Mouse (Mus musculus): ENCODE data around the gene Pcdh15. TPM values are rescaled to one million over a fixed set of nuclear protein-coding genes. Genes with fewer than 3 reads are reported as not detected.

Pcdh15 gene
- polyA plus RNA-seq, 1 experiment = 6.0 TPM

DNA sequence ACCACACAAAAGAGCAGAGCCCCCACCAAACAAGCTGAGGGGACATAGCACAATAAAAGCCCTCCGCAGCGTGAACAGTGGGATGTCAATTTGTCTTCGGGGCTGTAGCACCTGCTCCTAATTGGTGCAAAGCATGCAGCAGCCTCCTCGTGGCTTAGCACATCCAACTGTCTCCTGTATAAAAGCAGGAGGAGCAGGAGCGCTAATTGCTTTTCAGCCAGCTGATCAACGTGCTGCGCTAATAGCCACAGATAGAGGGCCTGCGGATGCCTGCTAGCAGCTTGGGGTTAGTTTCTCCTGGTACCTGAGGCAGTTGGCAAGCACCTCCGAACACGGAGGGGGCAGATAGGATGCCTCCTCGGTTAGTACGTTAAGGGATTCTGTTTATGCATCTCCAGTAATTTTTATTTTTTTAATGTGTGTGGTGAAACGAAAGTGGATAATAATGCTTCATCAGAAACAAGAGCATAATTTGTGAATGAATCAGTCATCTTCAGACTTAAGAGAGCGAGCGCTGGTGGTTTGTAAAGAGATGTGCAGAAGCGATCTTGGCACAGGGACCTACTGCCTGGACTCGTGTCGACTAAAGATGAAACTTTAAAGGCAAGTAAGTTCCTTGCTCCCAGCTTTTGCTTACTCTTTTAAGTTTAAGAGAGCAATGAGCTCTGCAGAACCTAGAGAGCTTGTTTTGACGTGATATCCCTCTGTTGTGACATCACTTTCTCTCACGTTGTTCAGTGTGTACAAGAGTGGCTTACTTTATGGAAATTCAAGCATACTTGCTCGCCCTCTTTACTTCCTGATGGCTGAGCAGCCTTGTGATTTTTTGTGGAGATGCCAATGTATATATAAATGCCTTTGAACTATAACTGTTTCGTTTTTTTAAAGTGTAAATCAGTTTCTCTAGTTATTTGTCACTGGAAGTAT is 722.8 kb downstream of the Pcdh15 start:
- Histone ChIP-seq H3K27me3 (ENCODE audit: control insufficient read depth, insufficient read depth, low read length) (no peaks in the 10 kb centered on the region), H3K4me3 (replicated peaks; ENCODE audit: insufficient read depth, low read depth, low read length) (peak overlapping the region; percentile 46), H3K27ac (ENCODE audit: insufficient read depth, low read length) (no peak overlapping the region), H3K4me1 (ENCODE audit: control insufficient read depth, insufficient read depth, low read length) (no peaks in the 10 kb centered on the region)
- 5% methylated on average over 22 of the region's 22 CpGs for WGBS
- DNase-seq = peak; percentile 51 to 56
- TF ChIP-seq CTCF (IDR thresholded peaks at IDR 0.05; ENCODE audit: borderline replicate concordance, insufficient read depth, low read depth, low read length) (peak; percentile 39; the same call in 1 of the 2 replicates), POLR2A (IDR thresholded peaks at IDR 0.05; ENCODE audit: borderline replicate concordance, insufficient read depth, low read length) (no peak)

DNA sequence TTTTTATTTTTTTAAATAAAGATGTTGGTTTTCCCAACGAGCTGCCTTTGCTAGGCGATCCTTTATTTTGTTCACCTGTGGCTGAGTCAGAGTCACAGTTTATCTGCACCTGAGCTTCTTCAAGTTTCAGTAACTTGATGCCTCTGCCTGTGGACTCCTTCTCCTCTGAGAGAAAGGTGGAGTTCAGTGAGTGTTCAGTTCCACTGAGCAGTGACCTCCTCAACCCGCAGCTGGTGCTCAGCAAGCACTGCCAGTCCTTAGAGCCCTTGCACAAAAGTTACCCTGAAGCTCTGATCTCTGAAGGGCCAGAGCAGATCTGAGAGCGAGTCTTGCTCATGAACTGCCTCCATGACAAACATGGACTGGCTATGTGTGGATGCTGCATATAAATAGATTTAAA is 724.1 kb downstream of the Pcdh15 start:
- H3K4me3 ChIP-seq (replicated peaks; ENCODE audit: insufficient read depth, low read depth, low read length) = no peak overlapping the region
- TF ChIP-seq POLR2A (IDR thresholded peaks at IDR 0.05; ENCODE audit: borderline replicate concordance, insufficient read depth, low read length) = no peak
- TF ChIP-seq CTCF (IDR thresholded peaks at IDR 0.05; ENCODE audit: borderline replicate concordance, insufficient read depth, low read depth, low read length) = no peak
- no peak overlapping the region for H3K27ac ChIP-seq (ENCODE audit: insufficient read depth, low read length)
- H3K27me3 ChIP-seq (ENCODE audit: control insufficient read depth, insufficient read depth, low read length) = no peaks in the 10 kb centered on the region
- H3K4me1 ChIP-seq (ENCODE audit: control insufficient read depth, insufficient read depth, low read length) = no peaks in the 10 kb centered on the region
- no peak for DNase-seq
- 78% methylated on average over 4 of the region's 4 CpGs for WGBS

- peak in 1 of 2 experiments; percentile 5 for DNase-seq
- Histone ChIP-seq H3K27me3 (ENCODE audit: control insufficient read depth, insufficient read depth, low read length) (no peaks in the 10 kb centered on the region), H3K4me1 (ENCODE audit: control insufficient read depth, insufficient read depth, low read length) (no peaks in the 10 kb centered on the region), H3K27ac (ENCODE audit: insufficient read depth, low read length) (no peak overlapping the region; the same call in 1 of the 2 replicates), H3K4me3 (replicated peaks; ENCODE audit: insufficient read depth, low read depth, low read length) (peak overlapping the region; percentile 5)
- TF ChIP-seq POLR2A (IDR thresholded peaks at IDR 0.05; ENCODE audit: borderline replicate concordance, insufficient read depth, low read length) = no peak
- TF ChIP-seq CTCF (IDR thresholded peaks at IDR 0.05; ENCODE audit: borderline replicate concordance, insufficient read depth, low read depth, low read length) = no peak
- WGBS = 65% methylated on average over 8 of the region's 8 CpGs
Measured at GRCm38 (mm10) chr10:73826354-73826753, 727.2 kb downstream of the Pcdh15 start.

DNA sequence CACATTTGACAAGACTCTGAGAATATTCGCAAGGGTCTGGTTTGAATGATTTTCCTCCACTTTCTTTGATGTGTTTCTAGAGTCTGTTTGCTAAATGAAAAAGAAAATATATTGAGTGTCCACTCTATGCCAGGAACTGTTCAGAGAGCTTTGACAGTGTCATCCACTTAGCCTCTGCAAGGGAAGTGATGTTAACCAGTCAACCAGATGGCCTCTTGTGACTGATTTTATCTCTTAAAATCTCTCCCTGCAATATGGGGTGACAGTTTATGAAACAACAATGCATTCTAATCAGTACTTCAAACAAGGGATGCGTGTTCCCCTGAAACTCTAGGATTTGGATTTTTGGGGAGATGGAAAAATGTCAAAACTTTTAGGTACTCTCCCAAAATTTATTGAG is 729.6 kb downstream of the Pcdh15 start:
- Histone ChIP-seq H3K27ac (ENCODE audit: insufficient read depth, low read length) (no peak overlapping the region), H3K4me1 (ENCODE audit: control insufficient read depth, insufficient read depth, low read length) (no peaks in the 10 kb centered on the region), H3K4me3 (replicated peaks; ENCODE audit: insufficient read depth, low read depth, low read length) (no peak overlapping the region), H3K27me3 (ENCODE audit: control insufficient read depth, insufficient read depth, low read length) (no peaks in the 10 kb centered on the region)
- TF ChIP-seq POLR2A (IDR thresholded peaks at IDR 0.05; ENCODE audit: borderline replicate concordance, insufficient read depth, low read length) (no peak), CTCF (IDR thresholded peaks at IDR 0.05; ENCODE audit: borderline replicate concordance, insufficient read depth, low read depth, low read length) (no peak)
- DNase-seq = no peak
- 92% methylated on average over 2 of the region's 2 CpGs for WGBS

DNA sequence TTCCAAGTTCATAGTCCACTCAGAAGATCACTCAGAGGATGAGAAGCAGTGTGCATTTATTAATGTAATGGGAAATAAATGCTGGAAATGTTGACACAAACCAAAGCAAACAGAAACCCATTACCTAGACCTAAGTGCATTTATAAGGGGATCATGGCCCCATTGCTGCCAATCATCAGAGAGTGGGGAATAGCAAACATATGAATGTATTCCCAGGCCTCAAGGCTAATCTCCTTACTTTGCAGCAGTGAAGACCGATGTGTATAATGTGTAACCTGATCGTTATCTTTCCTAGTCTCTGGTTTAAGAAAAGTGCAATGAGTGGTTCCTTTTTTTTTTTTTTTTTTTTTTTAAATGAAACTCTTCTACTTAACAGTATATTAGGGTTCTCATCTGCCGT is 745.9 kb downstream of the Pcdh15 start:
- Histone ChIP-seq H3K27ac (ENCODE audit: insufficient read depth, low read length) (no peak overlapping the region), H3K4me3 (replicated peaks; ENCODE audit: insufficient read depth, low read depth, low read length) (no peak overlapping the region), H3K4me1 (ENCODE audit: control insufficient read depth, insufficient read depth, low read length) (no peaks in the 10 kb centered on the region), H3K27me3 (ENCODE audit: control insufficient read depth, insufficient read depth, low read length) (no peaks in the 10 kb centered on the region)
- TF ChIP-seq POLR2A (IDR thresholded peaks at IDR 0.05; ENCODE audit: borderline replicate concordance, insufficient read depth, low read length) = no peak
- TF ChIP-seq CTCF (IDR thresholded peaks at IDR 0.05; ENCODE audit: borderline replicate concordance, insufficient read depth, low read depth, low read length) = no peak
- WGBS = 95% methylated on average over 3 of the region's 3 CpGs
- DNase-seq = no peak

- Histone ChIP-seq H3K27ac (ENCODE audit: insufficient read depth, low read length) (no peak overlapping the region), H3K4me1 (ENCODE audit: control insufficient read depth, insufficient read depth, low read length) (no peaks in the 10 kb centered on the region), H3K27me3 (ENCODE audit: control insufficient read depth, insufficient read depth, low read length) (no peaks in the 10 kb centered on the region), H3K4me3 (replicated peaks; ENCODE audit: insufficient read depth, low read depth, low read length) (no peak overlapping the region)
- WGBS = 77% methylated on average over 4 of the region's 4 CpGs
- no peak for DNase-seq
- TF ChIP-seq CTCF (IDR thresholded peaks at IDR 0.05; ENCODE audit: borderline replicate concordance, insufficient read depth, low read depth, low read length) (no peak), POLR2A (IDR thresholded peaks at IDR 0.05; ENCODE audit: borderline replicate concordance, insufficient read depth, low read length) (no peak)
Measured at GRCm38 (mm10) chr10:73862181-73862580, 763.0 kb downstream of the Pcdh15 start.

DNA sequence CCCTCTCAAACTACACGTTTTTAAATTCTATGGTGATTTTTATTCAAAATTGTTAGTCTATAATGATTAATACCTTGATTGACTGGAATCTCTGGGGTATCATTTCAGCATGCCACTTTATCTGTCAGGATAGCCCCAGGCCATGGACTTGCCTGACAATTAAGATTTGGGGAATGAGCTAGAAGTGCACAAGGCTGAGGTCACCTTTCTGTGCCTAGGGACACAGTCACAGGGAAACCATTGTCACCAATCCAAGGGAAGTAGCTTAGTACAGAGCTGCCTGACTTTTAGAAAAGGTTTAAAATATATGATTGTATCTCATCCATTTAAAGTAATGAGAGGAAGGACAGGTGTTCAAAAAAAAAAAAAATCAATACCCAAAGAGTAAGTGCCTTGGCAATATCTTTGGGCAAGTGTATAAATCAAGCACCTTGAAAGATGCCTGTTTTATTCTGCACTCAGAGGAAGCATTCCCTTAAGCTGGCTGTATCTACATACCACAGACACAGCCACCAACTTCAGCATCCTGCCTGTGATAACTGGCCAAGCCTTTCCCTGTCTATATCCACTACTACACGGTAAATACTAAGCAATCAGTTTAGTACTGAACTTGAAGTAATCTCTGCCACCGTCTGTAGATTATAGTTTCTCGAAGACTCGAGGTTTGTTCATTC is 779.0 kb downstream of the Pcdh15 start:
- TF ChIP-seq CTCF (IDR thresholded peaks at IDR 0.05; ENCODE audit: borderline replicate concordance, insufficient read depth, low read depth, low read length) (no peak), POLR2A (IDR thresholded peaks at IDR 0.05; ENCODE audit: borderline replicate concordance, insufficient read depth, low read length) (no peak)
- no peak for DNase-seq
- no peak overlapping the region for H3K4me3 ChIP-seq (replicated peaks; ENCODE audit: insufficient read depth, low read depth, low read length)
- no peaks in the 10 kb centered on the region for H3K4me1 ChIP-seq (ENCODE audit: control insufficient read depth, insufficient read depth, low read length)
- no peak overlapping the region for H3K27ac ChIP-seq (ENCODE audit: insufficient read depth, low read length)
- 56% methylated on average over 5 of the region's 5 CpGs for WGBS
- no peaks in the 10 kb centered on the region for H3K27me3 ChIP-seq (ENCODE audit: control insufficient read depth, insufficient read depth, low read length)

Measured in cerebellum, adult 2 months (tissue).